Comparison of ENCODE assay signal across 8 mouse cellular contexts in genomic region chr2:136149530-136149929, GRCm38 (mm10).
A peak's percentile ranks its signal among the peaks of the same experiment; 100 is the strongest.
DNase-seq lines count a peak whose midpoint lies in the region; ATAC-seq lines count a peak whose summit lies in the region.

No protein-coding gene starts in this region.

- no peak for DNase-seq in kidney, adult 18-20 months
- DNase-seq in brain, adult 2 months (ENCODE audit: low read depth, low spot score) = peak; percentile 79
- no peak for DNase-seq in spleen, adult 18-20 months
- DNase-seq in frontal cortex, postnatal 10 days (ENCODE audit: low spot score in 2 of 2) = no peak

- no peaks in the 10 kb centered on the region for H3K4me1 ChIP-seq in kidney, embryonic 14.5 days (ENCODE audit: control insufficient read depth, insufficient read depth, low read length)
- 0 out of 2 replicates have a peak, but pooled peaks cover 4% of the 10 kb centered on the region for H3K4me1 ChIP-seq in hindbrain, embryonic 12.5 days

- no peak overlapping the region for H3K4me3 ChIP-seq in kidney, embryonic 14.5 days (ENCODE audit: low read length)
- no peak overlapping the region for H3K4me3 ChIP-seq in hindbrain, embryonic 12.5 days

- WGBS in kidney, embryonic 14.5 days = 17% methylated on average over 4 of the region's 4 CpGs
- WGBS in hindbrain, embryonic 12.5 days = 42% methylated on average over 4 of the region's 4 CpGs

- H3K4me2 ChIP-seq in kidney, embryonic 14.5 days (replicated peaks; ENCODE audit: low read depth, low read length) = no peak overlapping the region
- H3K4me2 ChIP-seq in hindbrain, embryonic 12.5 days (replicated peaks) = no peak overlapping the region

- no peaks in the 10 kb centered on the region for H3K27me3 ChIP-seq in kidney, embryonic 14.5 days (ENCODE audit: control insufficient read depth, insufficient read depth, low read length)
- no peaks in the 10 kb centered on the region for H3K27me3 ChIP-seq in hindbrain, embryonic 12.5 days

- H3K9me3 ChIP-seq in kidney, embryonic 14.5 days (ENCODE audit: control insufficient read depth, low read length) = no peaks in the 10 kb centered on the region
- no peaks in the 10 kb centered on the region for H3K9me3 ChIP-seq in hindbrain, embryonic 12.5 days (replicated peaks)

- no peaks in the 10 kb centered on the region for H3K36me3 ChIP-seq in kidney, embryonic 14.5 days (ENCODE audit: control insufficient read depth, insufficient read depth, low read length)
- H3K36me3 ChIP-seq in hindbrain, embryonic 12.5 days = no peaks in the 10 kb centered on the region

- no peak overlapping the region for H3K27ac ChIP-seq in kidney, embryonic 14.5 days (ENCODE audit: low read depth, low read length)
- H3K27ac ChIP-seq in hindbrain, embryonic 12.5 days = no peak overlapping the region

- peak; percentile 59; the same call in 1 of the 2 replicates for ATAC-seq in kidney, embryonic 14.5 days (ENCODE audit: low FRiP score, low TSS enrichment)
- peak; percentile 71 for ATAC-seq in hindbrain, embryonic 12.5 days (ENCODE audit: low FRiP score)
- peak; percentile 76 for ATAC-seq in megakaryocyte-erythroid progenitor cell, adult 5-6 weeks (replicated peaks; ENCODE audit: low FRiP score, low TSS enrichment, poor library complexity, severe bottlenecking)
- ATAC-seq in CD4-positive, CD25-positive, alpha-beta regulatory T cell, adult 4 months = no peak

- no peak overlapping the region for H3K9ac ChIP-seq in kidney, embryonic 14.5 days (ENCODE audit: low read depth, low read length)
- H3K9ac ChIP-seq in hindbrain, embryonic 12.5 days = no peak overlapping the region
